Mouse (Mus musculus) stomach, embryonic 15.5 days (tissue): ENCODE results near the gene Midn. TPM values are rescaled to one million over a fixed set of nuclear protein-coding genes. Genes with fewer than 3 reads are reported as not detected.

Experiments
- ATAC-seq: fragments of 200-750 bp; cut with Nextera tagmentation; 2 replicates; pipeline ENCODE4 v1.8.0; 2017; ENCODE audit warnings: low read depth, moderate number of reproducible peaks, moderate TSS enrichment; ENCODE audit not compliant: insufficient read depth, low FRiP score
- H3K27ac ChIP-seq: fragments of 300-500 bp; sonication (generic); 2 replicates; pipeline ENCODE4 v1.5.1; 2015; ENCODE audit warnings: mild to moderate bottlenecking, inconsistent platforms
- H3K27me3 ChIP-seq: fragments of 300-500 bp; sonication (generic); replicated peaks from 2 replicates; pipeline ENCODE4 v1.6.1; 2015; ENCODE audit warnings: inconsistent platforms
- H3K36me3 ChIP-seq: fragments of 300-500 bp; sonication (generic); 2 replicates; pipeline ENCODE4 v1.6.1; 2015; ENCODE audit warnings: inconsistent platforms
- H3K4me1 ChIP-seq: fragments of 300-500 bp; sonication (generic); 2 replicates; pipeline ENCODE4 v1.6.1; 2015; ENCODE audit warnings: inconsistent platforms
- H3K4me2 ChIP-seq: fragments of 300-500 bp; sonication (generic); 2 replicates; pipeline ENCODE4 v1.6.1; 2015; ENCODE audit warnings: mild to moderate bottlenecking, inconsistent platforms
- H3K4me3 ChIP-seq: fragments of 300-500 bp; sonication (generic); replicated peaks from 2 replicates; pipeline ENCODE4 v1.5.1; 2015; ENCODE audit warnings: inconsistent platforms
- H3K9ac ChIP-seq: fragments of 300-500 bp; sonication (generic); 2 replicates; pipeline ENCODE4 v1.6.1; 2015; ENCODE audit warnings: inconsistent platforms
- H3K9me3 ChIP-seq: fragments of 300-500 bp; sonication (generic); 2 replicates; pipeline ENCODE4 v1.6.1; 2016; ENCODE audit warnings: inconsistent platforms
- WGBS: fragments of 180-500 bp; shearing (Covaris S2); methylation state at CpG from one replicate; pipeline ENCODE4 v1.1.7; 2015; 5-methylcytosine and 5-hydroxymethylcytosine counted together
- polyA plus RNA-seq: library from polyadenylated mRNA; unstranded; fragments of >200 nt; fragmentation: Nextera tagmentation; extraction: Ambion mirVana; gene quantifications from 2 replicates; pipeline ENCODE4 v1.2.1, GENCODE M21; 2015

Gene Midn
- polyA plus RNA-seq, 1 experiment from 2014 or later = 16.0 TPM

DNA sequence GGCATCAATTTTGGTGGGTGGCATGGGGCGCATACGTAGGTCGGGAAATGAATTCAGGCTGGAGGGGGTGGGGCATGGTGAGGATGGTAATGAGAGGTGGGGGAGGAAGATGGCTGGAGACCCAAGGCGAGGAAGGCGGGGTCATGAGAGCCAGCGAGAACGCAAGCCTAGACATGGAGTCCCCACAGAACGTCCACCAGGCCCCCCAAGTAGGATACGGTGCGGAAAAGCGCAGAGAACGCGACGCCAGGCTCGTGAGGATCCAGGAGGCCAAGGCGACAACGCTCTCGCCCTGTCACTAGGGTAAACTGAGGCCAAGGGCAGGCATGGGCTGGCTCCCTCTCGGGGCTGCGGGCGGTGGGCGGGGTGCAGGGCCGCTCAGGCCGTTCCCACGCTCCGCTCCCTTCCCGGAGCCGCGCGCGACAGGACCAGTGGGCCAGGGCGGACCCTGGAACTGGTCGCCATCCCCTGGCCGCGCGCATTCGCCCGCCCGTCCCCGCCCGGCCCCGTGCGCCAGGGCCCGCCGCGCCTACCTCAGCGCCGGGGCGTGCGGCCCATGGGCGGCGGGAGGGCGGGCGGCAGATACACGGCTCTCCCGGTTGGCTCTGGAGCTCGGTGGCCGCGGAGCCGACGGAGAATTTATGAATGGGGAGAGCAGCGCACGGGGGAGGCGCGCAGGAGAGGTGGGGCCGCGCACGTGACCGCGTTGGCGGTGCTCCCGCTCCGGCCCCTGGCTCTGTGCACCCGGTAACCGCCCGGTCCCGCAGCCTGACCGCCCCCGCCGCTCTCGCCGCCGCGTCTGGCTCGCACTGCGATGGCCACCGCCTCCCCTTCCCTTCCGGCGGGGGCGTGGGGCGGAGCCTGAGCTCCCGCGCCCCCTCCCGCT, 9.3 kb upstream of the Midn start, which contains the start of gene Atp5d:
Atp5d (plus strand) TSS at position 80 of the 886 bp plus-strand sequence.
- Histone ChIP-seq H3K4me2 (peak within 1 kb of the TSS; percentile 99), H3K4me1 (peaks cover 41% of the 10 kb centered on the region), H3K27me3 (peaks cover 16% of the 10 kb centered on the region), H3K36me3 (peaks cover under 1% of the 10 kb centered on the region; the same call in 1 of the 2 replicates), H3K4me3 (peak within 1 kb of the TSS; percentile 63), H3K27ac (peak within 1 kb of the TSS; percentile 75), H3K9ac (peak within 1 kb of the TSS; percentile 65), H3K9me3 (no peaks in the 10 kb centered on the region)
- ATAC-seq = peak; percentile 4; the same call in 1 of the 2 replicates
- under 1% methylated on average over 65 of the region's 94 CpGs for WGBS

DNA sequence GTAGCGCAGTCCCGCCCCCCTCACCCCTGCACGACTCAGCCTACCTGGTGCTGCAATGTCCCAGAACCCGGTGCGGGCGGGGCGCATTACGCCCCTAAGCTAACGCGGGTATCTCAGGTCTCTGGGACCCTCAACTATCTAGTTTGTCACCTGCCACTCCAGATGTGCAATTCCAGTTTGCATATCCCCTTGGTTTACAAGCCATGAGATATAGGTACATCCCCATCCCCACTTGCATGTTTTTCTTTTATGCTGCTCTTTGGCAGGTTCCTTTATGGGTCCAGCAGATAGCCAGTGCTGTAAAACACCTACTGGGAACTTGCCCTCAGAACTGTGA, 8.7 kb upstream of the Midn start:
- Histone ChIP-seq H3K9ac (peak overlapping the region; percentile 65), H3K4me2 (peak overlapping the region; percentile 99), H3K4me1 (peaks cover 46% of the 10 kb centered on the region), H3K4me3 (peak overlapping the region; percentile 63), H3K36me3 (peaks cover 6% of the 10 kb centered on the region), H3K27me3 (peaks cover 16% of the 10 kb centered on the region), H3K9me3 (no peaks in the 10 kb centered on the region), H3K27ac (peak overlapping the region; percentile 75)
- peak; percentile 0; the same call in 1 of the 2 replicates for ATAC-seq
- 2% methylated on average over 9 of the region's 10 CpGs for WGBS

DNA sequence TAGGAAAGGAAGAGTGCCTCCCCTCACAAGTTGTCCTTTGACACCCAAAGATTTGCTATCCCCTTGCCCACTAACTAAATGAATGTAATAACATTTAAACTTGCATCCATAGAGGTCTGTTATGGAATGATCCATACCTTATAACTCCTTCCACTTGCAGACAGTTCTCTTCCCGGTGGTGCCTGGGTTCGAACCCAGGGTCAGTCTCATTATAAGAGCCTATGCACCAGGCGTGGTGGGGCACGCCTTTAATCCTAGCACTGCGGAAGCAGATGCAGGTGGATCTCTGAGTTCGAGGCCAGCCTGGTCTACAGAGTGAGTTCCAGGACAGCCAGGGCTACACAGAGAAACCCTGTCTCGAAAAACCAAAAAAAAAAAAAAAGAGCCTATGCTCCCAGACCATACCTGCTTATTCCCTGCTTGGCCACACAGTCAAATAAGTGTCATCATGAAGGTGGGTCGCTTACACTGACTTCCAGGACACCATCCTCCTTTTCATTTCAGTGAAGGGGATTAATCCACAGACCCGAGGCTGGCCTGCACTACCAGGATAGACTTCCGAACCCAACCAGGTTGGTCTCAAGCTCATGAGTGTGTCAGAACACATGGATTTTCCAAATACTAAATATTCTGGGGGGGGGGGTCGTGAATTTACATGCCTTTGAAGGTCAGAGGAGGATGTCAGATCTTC, 8.0 kb upstream of the Midn start:
- Histone ChIP-seq H3K4me3 (no peak overlapping the region), H3K9me3 (no peaks in the 10 kb centered on the region), H3K9ac (no peak overlapping the region), H3K27me3 (peaks cover 16% of the 10 kb centered on the region), H3K27ac (peak overlapping the region; percentile 84; the same call in 1 of the 2 replicates), H3K4me2 (no peak overlapping the region; the same call in 1 of the 2 replicates), H3K36me3 (peaks cover 9% of the 10 kb centered on the region), H3K4me1 (peaks cover 46% of the 10 kb centered on the region)
- no peak for ATAC-seq
- WGBS = 75% methylated on average over 11 of the region's 11 CpGs

DNA sequence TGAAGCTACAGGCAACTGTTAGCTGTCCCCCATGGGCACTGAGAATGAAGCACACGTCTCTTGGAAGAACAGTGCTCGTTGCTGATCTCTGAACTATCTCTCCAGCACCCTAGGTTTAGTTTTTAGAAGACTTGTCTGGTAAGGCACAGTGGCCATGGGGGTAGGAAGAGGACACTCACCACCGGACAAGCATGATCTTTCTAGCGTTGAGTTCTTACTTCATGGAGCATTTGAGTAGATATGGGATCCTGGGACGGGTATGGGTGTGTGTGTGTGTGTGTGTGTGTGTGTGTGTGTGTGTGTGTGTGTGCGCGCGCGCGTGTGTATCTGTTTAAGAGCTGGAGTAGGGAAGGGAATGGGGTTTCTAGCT, 7.4 kb upstream of the Midn start, which contains the start of gene Cbarp:
Cbarp (minus strand) TSS at position 170 of the 370 bp plus-strand sequence.
- peak within 1 kb of the TSS; percentile 69 for H3K4me3 ChIP-seq
- WGBS = 68% methylated on average over 10 of the region's 10 CpGs
- H3K4me1 ChIP-seq = peaks cover 48% of the 10 kb centered on the region
- H3K9me3 ChIP-seq = no peaks in the 10 kb centered on the region
- peak within 1 kb of the TSS; percentile 84 for H3K27ac ChIP-seq
- H3K4me2 ChIP-seq = peak within 1 kb of the TSS; percentile 99
- H3K27me3 ChIP-seq = peaks cover 16% of the 10 kb centered on the region
- H3K36me3 ChIP-seq = peaks cover 9% of the 10 kb centered on the region
- ATAC-seq = no peak
- H3K9ac ChIP-seq = no peak within 1 kb of the TSS

DNA sequence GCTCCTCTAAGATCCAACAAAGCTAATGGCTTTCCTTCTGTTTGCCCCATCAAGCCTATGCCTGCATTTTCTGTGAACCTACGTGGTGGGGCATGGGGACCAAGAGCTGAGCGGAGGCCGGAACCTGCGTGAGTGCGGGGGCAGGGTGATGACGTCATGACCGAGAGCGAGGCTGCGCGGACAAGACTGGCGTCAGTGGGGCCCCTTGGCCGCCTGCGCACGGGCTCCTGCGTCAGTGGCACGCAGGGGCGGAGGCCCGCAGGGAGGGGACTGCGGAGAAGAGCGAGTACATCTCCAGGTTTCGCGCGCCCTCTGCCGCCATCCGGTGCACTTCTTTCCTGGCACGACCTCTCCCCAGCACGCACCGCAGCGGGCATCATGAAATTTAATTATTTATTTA, 6.8 kb upstream of the Midn start:
- WGBS = 0% methylated on average over 29 of the region's 29 CpGs
- Histone ChIP-seq H3K36me3 (peaks cover 9% of the 10 kb centered on the region), H3K27ac (peak overlapping the region; percentile 84), H3K27me3 (peaks cover 16% of the 10 kb centered on the region), H3K4me1 (peaks cover 54% of the 10 kb centered on the region), H3K4me2 (peak overlapping the region; percentile 78), H3K9me3 (no peaks in the 10 kb centered on the region), H3K9ac (no peak overlapping the region), H3K4me3 (peak overlapping the region; percentile 69)
- peak; percentile 70 for ATAC-seq

DNA sequence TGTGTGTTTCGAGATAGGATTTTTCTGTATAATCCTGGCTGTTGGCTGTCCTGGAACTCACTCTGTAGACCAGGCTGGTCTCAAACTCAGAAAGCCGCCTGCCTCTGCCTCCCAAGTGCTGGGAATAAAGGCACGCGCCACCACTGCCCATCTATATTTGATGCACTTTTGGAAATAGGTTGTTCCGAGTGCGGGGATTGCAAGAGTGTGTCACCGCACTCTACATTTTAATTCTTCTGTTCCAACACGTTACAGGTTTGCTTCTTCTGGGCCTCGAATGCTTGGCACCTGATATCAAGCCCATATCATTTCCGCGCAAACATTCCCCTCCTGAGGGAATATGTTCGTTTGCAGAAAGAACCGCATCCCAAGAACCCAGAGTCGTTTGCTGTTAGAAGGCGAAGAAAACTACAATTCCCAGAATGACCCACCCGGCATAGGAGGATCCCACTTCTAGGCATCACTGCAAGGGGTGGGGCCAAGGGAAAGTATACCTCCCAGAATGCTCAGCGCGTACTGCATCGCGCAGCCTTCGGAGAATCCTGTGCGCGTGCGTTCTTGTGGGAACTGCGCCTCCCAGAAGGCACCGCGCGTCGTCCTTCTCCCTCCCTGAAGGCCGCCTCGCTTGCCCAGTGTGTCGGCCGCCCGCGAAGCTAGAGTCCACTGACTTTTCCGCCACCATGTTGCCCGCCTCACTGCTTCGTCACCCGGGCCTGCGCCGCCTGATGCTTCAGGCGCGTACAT, 6.1 kb upstream of the Midn start:
- peak overlapping the region; percentile 78 for H3K4me2 ChIP-seq
- WGBS = under 1% methylated on average over 43 of the region's 43 CpGs
- peaks cover 12% of the 10 kb centered on the region for H3K27me3 ChIP-seq
- peak; percentile 85 for ATAC-seq
- H3K4me3 ChIP-seq = peak overlapping the region; percentile 69
- peak overlapping the region; percentile 89 for H3K27ac ChIP-seq
- H3K36me3 ChIP-seq = peaks cover 9% of the 10 kb centered on the region
- H3K9me3 ChIP-seq = no peaks in the 10 kb centered on the region
- H3K9ac ChIP-seq = peak overlapping the region; percentile 83
- H3K4me1 ChIP-seq = peaks cover 57% of the 10 kb centered on the region

DNA sequence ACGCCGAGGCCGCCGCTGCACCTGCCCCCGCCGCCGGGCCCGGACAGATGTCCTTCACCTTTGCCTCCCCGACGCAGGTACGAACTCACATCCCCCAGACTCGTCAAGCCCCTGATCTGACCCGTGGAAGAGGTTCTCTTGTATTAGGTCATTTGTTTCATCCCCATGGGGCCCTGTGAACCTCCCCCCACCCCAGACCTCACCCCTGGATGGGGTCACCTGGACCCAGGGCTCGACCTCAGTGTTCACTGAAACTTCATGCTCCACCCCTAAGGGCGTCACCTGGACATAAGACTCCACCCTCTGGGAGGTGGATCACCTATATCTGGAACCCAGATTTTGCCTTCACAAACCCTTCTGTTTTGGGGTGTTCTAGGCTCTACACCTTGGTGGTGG, 5.5 kb upstream of the Midn start:
- 0% methylated on average over 15 of the region's 15 CpGs for WGBS
- Histone ChIP-seq H3K9ac (peak overlapping the region; percentile 83), H3K9me3 (no peaks in the 10 kb centered on the region), H3K4me1 (peaks cover 57% of the 10 kb centered on the region), H3K27me3 (0 out of 2 replicates have a peak, but pooled peaks cover 8% of the 10 kb centered on the region), H3K27ac (peak overlapping the region; percentile 89), H3K4me3 (peak overlapping the region; percentile 69), H3K36me3 (peaks cover 9% of the 10 kb centered on the region), H3K4me2 (peak overlapping the region; percentile 78)
- peak; percentile 4; the same call in 1 of the 2 replicates for ATAC-seq

DNA sequence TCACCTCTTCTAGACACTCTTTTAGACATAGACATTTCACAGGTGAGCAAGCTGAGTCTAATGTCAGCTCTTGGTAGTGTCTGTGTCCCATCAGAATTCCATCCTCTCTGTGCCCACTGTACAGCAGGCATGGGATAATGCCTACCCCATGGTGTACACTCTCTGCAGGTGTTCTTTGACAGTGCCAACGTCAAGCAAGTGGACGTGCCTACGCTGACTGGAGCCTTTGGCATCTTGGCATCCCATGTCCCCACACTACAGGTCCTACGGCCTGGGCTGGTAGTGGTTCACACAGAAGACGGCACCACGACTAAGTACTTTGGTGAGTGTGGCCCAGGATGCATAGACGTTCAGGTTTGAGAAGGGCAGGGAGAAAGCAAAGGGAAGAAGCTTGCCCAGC, 4.4 kb upstream of the Midn start:
- 94% methylated on average over 7 of the region's 7 CpGs for WGBS
- H3K4me2 ChIP-seq = no peak overlapping the region
- H3K9me3 ChIP-seq = no peaks in the 10 kb centered on the region
- 0 out of 2 replicates have a peak, but pooled peaks cover under 1% of the 10 kb centered on the region for H3K27me3 ChIP-seq
- no peak for ATAC-seq
- no peak overlapping the region for H3K27ac ChIP-seq
- H3K4me3 ChIP-seq = peak overlapping the region; percentile 69; the same call in 1 of the 2 replicates
- peaks cover 9% of the 10 kb centered on the region for H3K36me3 ChIP-seq
- H3K9ac ChIP-seq = no peak overlapping the region; the same call in 1 of the 2 replicates
- peaks cover 50% of the 10 kb centered on the region for H3K4me1 ChIP-seq

DNA sequence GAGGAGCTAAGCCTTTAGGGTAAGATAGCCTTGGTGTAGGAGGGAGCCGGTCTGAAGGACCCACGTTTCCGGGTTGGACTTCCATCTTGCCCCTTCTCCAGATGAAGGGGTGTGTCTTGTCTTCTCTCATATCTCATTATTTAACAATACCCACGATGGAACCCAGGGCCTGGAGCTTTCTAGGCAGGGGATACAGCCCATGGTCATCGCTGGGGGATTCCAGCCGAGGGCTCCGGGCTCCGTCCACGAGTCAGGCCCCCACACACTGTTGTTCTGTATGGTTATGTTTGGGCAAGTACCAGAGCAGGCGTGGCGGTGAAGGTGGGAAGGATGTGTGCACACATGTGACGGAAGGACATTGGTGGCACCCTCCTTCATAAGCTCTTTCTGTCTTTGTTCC, 3.9 kb upstream of the Midn start:
- Histone ChIP-seq H3K27ac (no peak overlapping the region), H3K4me1 (peaks cover 48% of the 10 kb centered on the region), H3K9ac (no peak overlapping the region), H3K36me3 (peaks cover 9% of the 10 kb centered on the region), H3K4me3 (no peak overlapping the region), H3K27me3 (no peaks in the 10 kb centered on the region), H3K9me3 (no peaks in the 10 kb centered on the region), H3K4me2 (no peak overlapping the region)
- WGBS = 89% methylated on average over 12 of the region's 12 CpGs
- ATAC-seq = no peak

DNA sequence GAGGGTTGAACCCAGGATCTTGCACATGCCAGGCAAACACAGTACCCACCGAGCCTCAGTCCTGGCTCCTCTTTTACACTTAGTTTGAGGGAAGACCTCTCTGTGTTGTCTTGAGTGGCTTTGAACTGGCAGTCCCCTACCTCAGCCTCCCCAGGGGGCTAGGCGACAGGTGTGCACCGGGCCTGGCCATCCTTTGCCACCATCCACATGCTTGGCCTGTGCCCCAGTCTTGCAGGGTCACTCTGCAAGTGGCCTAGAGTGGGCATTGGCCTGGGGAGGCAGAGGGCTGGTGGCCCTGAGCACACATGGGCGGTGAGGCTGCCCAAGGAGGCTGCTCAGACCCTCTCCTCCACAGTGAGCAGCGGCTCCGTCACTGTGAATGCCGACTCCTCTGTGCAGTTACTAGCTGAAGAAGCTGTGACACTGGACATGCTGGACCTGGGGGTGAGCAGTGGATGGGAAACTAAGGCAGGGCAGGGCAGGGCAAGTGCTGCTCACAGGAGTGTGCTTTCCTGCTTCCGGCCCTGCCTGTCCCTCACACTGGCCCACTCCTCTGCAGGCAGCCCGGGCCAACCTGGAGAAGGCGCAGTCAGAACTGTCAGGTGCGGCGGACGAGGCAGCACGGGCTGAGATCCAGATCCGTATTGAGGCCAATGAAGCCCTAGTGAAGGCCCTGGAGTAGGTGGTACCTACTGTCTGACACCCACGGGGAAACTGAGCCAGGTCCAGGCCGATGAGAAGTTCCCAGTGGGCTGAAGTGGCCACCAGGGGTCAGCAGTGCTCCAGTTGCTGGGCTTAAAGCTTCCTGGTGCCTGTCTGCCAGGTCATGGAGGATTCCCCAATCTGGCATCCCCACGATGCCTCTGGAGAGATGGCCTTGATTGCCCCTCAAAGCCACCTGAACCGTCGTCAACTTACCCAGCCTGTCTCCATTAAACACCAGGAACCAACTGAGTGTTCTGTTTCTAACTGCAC, 2.9 kb upstream of the Midn start:
- Histone ChIP-seq H3K27ac (peak overlapping the region; percentile 63; the same call in 1 of the 2 replicates), H3K4me3 (no peak overlapping the region), H3K27me3 (no peaks in the 10 kb centered on the region), H3K4me1 (peaks cover 43% of the 10 kb centered on the region), H3K9ac (no peak overlapping the region), H3K36me3 (peaks cover 9% of the 10 kb centered on the region), H3K9me3 (no peaks in the 10 kb centered on the region), H3K4me2 (no peak overlapping the region; the same call in 1 of the 2 replicates)
- WGBS = 69% methylated on average over 20 of the region's 20 CpGs
- no peak for ATAC-seq
